Mouse (Mus musculus) kidney, postnatal 4 days (tissue): ENCODE measurements around the gene Ntf5.
"Not testable (repeated sequence)": the region's sequence is repeated elsewhere in the genome, so short reads cannot be mapped to it uniquely, and the experiment has no call there.

Source experiments
- DNase-seq, 2 experiments: peaks; one replicate each; pipeline ENCODE4 v3.0.0; 2021; ENCODE audit warnings: mixed read lengths in 2 of 2

Ntf5 gene

GRCm38 (mm10) chr7:45413113-45413863, at the start of gene Ntf5:
TSS of gene Ntf5 (plus strand) at chr7:45413695.
- DNase-seq = peak; percentile 61 to 74

GRCm38 (mm10) chr7:45363983-45364382, 49.5 kb upstream of the Ntf5 start:
- no peak for DNase-seq

GRCm38 (mm10) chr7:45365742-45366651, 47.5 kb upstream of the Ntf5 start:
- peak; percentile 78 to 82 for DNase-seq

- no peak for DNase-seq
Measured at GRCm38 (mm10) chr7:45366652-45367019, 46.9 kb upstream of the Ntf5 start, which contains the start of gene Ppfia3. TSS of gene Ppfia3 (minus strand) at chr7:45367019.

GRCm38 (mm10) chr7:45367020-45367880, 46.2 kb upstream of the Ntf5 start:
- peak; percentile 97 to 98 for DNase-seq

- DNase-seq = no peak
Measured at GRCm38 (mm10) chr7:45368178-45368577, 45.3 kb upstream of the Ntf5 start.

- no peak for DNase-seq
Measured at GRCm38 (mm10) chr7:45369022-45369745, 44.3 kb upstream of the Ntf5 start.

GRCm38 (mm10) chr7:45369836-45370474, 43.5 kb upstream of the Ntf5 start:
- no peak for DNase-seq

GRCm38 (mm10) chr7:45370475-45371311, 42.8 kb upstream of the Ntf5 start, which contains the start of gene Lin7b:
TSS of gene Lin7b (minus strand) at chr7:45370583.
- DNase-seq = peak; percentile 94 to 95

GRCm38 (mm10) chr7:45372371-45372770, 41.1 kb upstream of the Ntf5 start:
- DNase-seq = no peak

GRCm38 (mm10) chr7:45374620-45375019, 38.9 kb upstream of the Ntf5 start:
- DNase-seq = no peak

- no peak for DNase-seq
Measured at GRCm38 (mm10) chr7:45376057-45376456, 37.4 kb upstream of the Ntf5 start.

- no peak for DNase-seq
Measured at GRCm38 (mm10) chr7:45386077-45386476, 27.4 kb upstream of the Ntf5 start.

- DNase-seq = no peak
Measured at GRCm38 (mm10) chr7:45395129-45395541, 18.4 kb upstream of the Ntf5 start.

- DNase-seq = peak; percentile 100
Measured at GRCm38 (mm10) chr7:45395578-45396336, 17.7 kb upstream of the Ntf5 start, which contains the start of gene Snrnp70. TSS of gene Snrnp70 (minus strand) at chr7:45395742.

- not testable (repeated sequence) for DNase-seq
Measured at GRCm38 (mm10) chr7:45396337-45396775, 17.1 kb upstream of the Ntf5 start.

- no peak for DNase-seq
Measured at GRCm38 (mm10) chr7:45396787-45397186, 16.7 kb upstream of the Ntf5 start.

GRCm38 (mm10) chr7:45401521-45402085, 11.9 kb upstream of the Ntf5 start:
- DNase-seq = no peak
